Mouse (Mus musculus) thymus, adult 2 months (tissue): ENCODE measurements around the gene Atp1a2.

Source experiments
- CTCF ChIP-seq: fragments of 200-500 bp; IDR thresholded peaks from 2 replicates; pipeline ENCODE4 v1.5.1; 2012; ENCODE audit warnings: mild to moderate bottlenecking, control low read depth, low read length, moderate library complexity, borderline replicate concordance; ENCODE audit not compliant: control insufficient read depth, poor library complexity, insufficient read depth; ENCODE audit errors: extremely low read depth
- POLR2A ChIP-seq: fragments of 200-500 bp; IDR thresholded peaks from 2 replicates; pipeline ENCODE4 v1.6.1; 2012; ENCODE audit warnings: mild to moderate bottlenecking, low read length, control low read depth, moderate library complexity; ENCODE audit not compliant: control insufficient read depth, poor library complexity, insufficient read depth; ENCODE audit errors: extremely low read depth

- TF ChIP-seq CTCF (no peak), POLR2A (no peak)
Measured at GRCm38 (mm10) chr1:172297611-172298537, at the start of gene Atp1a2.
